Mouse (Mus musculus): ENCODE data around the gene Krt2. TPM values are rescaled to one million over a fixed set of nuclear protein-coding genes. Genes with fewer than 3 reads are reported as not detected.

Krt2 gene
- polyA plus RNA-seq, 1 experiment from 2014 or later: not detected

- Histone ChIP-seq H3K9ac (ENCODE audit: low read length) (no peak within 1 kb of the TSS), H3K9me3 (ENCODE audit: control insufficient read depth, low read length) (no peaks in the 10 kb centered on the region), H3K27ac (ENCODE audit: low read depth, low read length) (no peak within 1 kb of the TSS), H3K4me3 (ENCODE audit: low read depth, low read length) (no peak within 1 kb of the TSS), H3K4me1 (ENCODE audit: control insufficient read depth, insufficient read depth, low read length) (no peaks in the 10 kb centered on the region), H3K27me3 (ENCODE audit: control insufficient read depth, insufficient read depth, low read length) (no peaks in the 10 kb centered on the region), H3K4me2 (ENCODE audit: low read depth) (no peak within 1 kb of the TSS), H3K36me3 (ENCODE audit: control insufficient read depth, insufficient read depth, low read length) (no peaks in the 10 kb centered on the region)
- ATAC-seq (ENCODE audit: insufficient read depth, low FRiP score, low TSS enrichment) (no peak), DNase-seq (ENCODE audit: low spot score) (no peak)
- 81% methylated on average over 6 of the region's 6 CpGs for WGBS
Measured at GRCm38 (mm10) chr15:101802296-101802835, 15.6 kb downstream of the Krt2 start, which contains the start of gene Krt73. Krt73 (minus strand) TSS chr15:101802346.

- 34% methylated on average over 3 of the region's 3 CpGs for WGBS
- H3K4me3 ChIP-seq (ENCODE audit: low read depth, low read length): no peak overlapping the region
- no peak overlapping the region for H3K27ac ChIP-seq (ENCODE audit: low read depth, low read length)
- no peaks in the 10 kb centered on the region for H3K36me3 ChIP-seq (ENCODE audit: control insufficient read depth, insufficient read depth, low read length)
- H3K4me2 ChIP-seq (ENCODE audit: low read depth): no peak overlapping the region
- H3K27me3 ChIP-seq (ENCODE audit: control insufficient read depth, insufficient read depth, low read length): no peaks in the 10 kb centered on the region
- ATAC-seq (ENCODE audit: insufficient read depth, low FRiP score, low TSS enrichment) (no peak), DNase-seq (ENCODE audit: low spot score) (no peak)
- no peaks in the 10 kb centered on the region for H3K4me1 ChIP-seq (ENCODE audit: control insufficient read depth, insufficient read depth, low read length)
- H3K9ac ChIP-seq (ENCODE audit: low read length): no peak overlapping the region
- no peaks in the 10 kb centered on the region for H3K9me3 ChIP-seq (ENCODE audit: control insufficient read depth, low read length)
Measured at GRCm38 (mm10) chr15:101790867-101791266, 27.1 kb downstream of the Krt2 start.

GRCm38 (mm10) chr15:101786360-101786759, 31.6 kb downstream of the Krt2 start, which contains the start of gene Krt72:
Krt72 (minus strand) TSS chr15:101786460.
- DNase-seq (ENCODE audit: low spot score) (no peak), ATAC-seq (ENCODE audit: insufficient read depth, low FRiP score, low TSS enrichment) (no peak)
- Histone ChIP-seq H3K9me3 (ENCODE audit: control insufficient read depth, low read length) (no peaks in the 10 kb centered on the region), H3K4me3 (ENCODE audit: low read depth, low read length) (no peak within 1 kb of the TSS), H3K9ac (ENCODE audit: low read length) (no peak within 1 kb of the TSS), H3K4me2 (ENCODE audit: low read depth) (no peak within 1 kb of the TSS), H3K36me3 (ENCODE audit: control insufficient read depth, insufficient read depth, low read length) (no peaks in the 10 kb centered on the region), H3K27ac (ENCODE audit: low read depth, low read length) (no peak within 1 kb of the TSS), H3K4me1 (ENCODE audit: control insufficient read depth, insufficient read depth, low read length) (no peaks in the 10 kb centered on the region), H3K27me3 (ENCODE audit: control insufficient read depth, insufficient read depth, low read length) (no peaks in the 10 kb centered on the region)
- WGBS: 90% methylated on average over 18 of the region's 18 CpGs

GRCm38 (mm10) chr15:101773420-101773819, 44.5 kb downstream of the Krt2 start:
- Histone ChIP-seq H3K36me3 (ENCODE audit: control insufficient read depth, insufficient read depth, low read length) (no peaks in the 10 kb centered on the region), H3K4me3 (ENCODE audit: low read depth, low read length) (no peak overlapping the region), H3K27me3 (ENCODE audit: control insufficient read depth, insufficient read depth, low read length) (no peaks in the 10 kb centered on the region), H3K9ac (ENCODE audit: low read length) (no peak overlapping the region), H3K4me2 (ENCODE audit: low read depth) (no peak overlapping the region), H3K9me3 (ENCODE audit: control insufficient read depth, low read length) (no peaks in the 10 kb centered on the region), H3K4me1 (ENCODE audit: control insufficient read depth, insufficient read depth, low read length) (no peaks in the 10 kb centered on the region), H3K27ac (ENCODE audit: low read depth, low read length) (no peak overlapping the region)
- ATAC-seq (ENCODE audit: insufficient read depth, low FRiP score, low TSS enrichment) (no peak), DNase-seq (ENCODE audit: low spot score) (no peak)
- 84% methylated on average over 10 of the region's 10 CpGs for WGBS

GRCm38 (mm10) chr15:101772711-101773081, 45.3 kb downstream of the Krt2 start:
- DNase-seq (ENCODE audit: low spot score) (peak; percentile 92), ATAC-seq (ENCODE audit: insufficient read depth, low FRiP score, low TSS enrichment) (peak; percentile 61; the same call in 1 of the 2 replicates)
- no peaks in the 10 kb centered on the region for H3K27me3 ChIP-seq (ENCODE audit: control insufficient read depth, insufficient read depth, low read length)
- H3K4me2 ChIP-seq (ENCODE audit: low read depth): no peak overlapping the region
- H3K36me3 ChIP-seq (ENCODE audit: control insufficient read depth, insufficient read depth, low read length): no peaks in the 10 kb centered on the region
- H3K4me1 ChIP-seq (ENCODE audit: control insufficient read depth, insufficient read depth, low read length): no peaks in the 10 kb centered on the region
- no peak overlapping the region for H3K4me3 ChIP-seq (ENCODE audit: low read depth, low read length)
- no peaks in the 10 kb centered on the region for H3K9me3 ChIP-seq (ENCODE audit: control insufficient read depth, low read length)
- 9% methylated on average over 5 of the region's 5 CpGs for WGBS
- H3K27ac ChIP-seq (ENCODE audit: low read depth, low read length): no peak overlapping the region
- no peak overlapping the region for H3K9ac ChIP-seq (ENCODE audit: low read length)

GRCm38 (mm10) chr15:101772080-101772710, 45.8 kb downstream of the Krt2 start:
- DNase-seq (ENCODE audit: low spot score) (peak; percentile 31), ATAC-seq (ENCODE audit: insufficient read depth, low FRiP score, low TSS enrichment) (no peak)
- no peaks in the 10 kb centered on the region for H3K4me1 ChIP-seq (ENCODE audit: control insufficient read depth, insufficient read depth, low read length)
- 71% methylated on average over 5 of the region's 5 CpGs for WGBS
- no peak overlapping the region for H3K4me3 ChIP-seq (ENCODE audit: low read depth, low read length)
- H3K36me3 ChIP-seq (ENCODE audit: control insufficient read depth, insufficient read depth, low read length): no peaks in the 10 kb centered on the region
- no peak overlapping the region for H3K27ac ChIP-seq (ENCODE audit: low read depth, low read length)
- no peak overlapping the region; the same call in 1 of the 2 replicates for H3K9ac ChIP-seq (ENCODE audit: low read length)
- no peaks in the 10 kb centered on the region for H3K9me3 ChIP-seq (ENCODE audit: control insufficient read depth, low read length)
- H3K27me3 ChIP-seq (ENCODE audit: control insufficient read depth, insufficient read depth, low read length): no peaks in the 10 kb centered on the region
- no peak overlapping the region for H3K4me2 ChIP-seq (ENCODE audit: low read depth)

- no peaks in the 10 kb centered on the region for H3K27me3 ChIP-seq (ENCODE audit: control insufficient read depth, insufficient read depth, low read length)
- H3K9me3 ChIP-seq (ENCODE audit: control insufficient read depth, low read length): no peaks in the 10 kb centered on the region
- H3K36me3 ChIP-seq (ENCODE audit: control insufficient read depth, insufficient read depth, low read length): no peaks in the 10 kb centered on the region
- H3K4me2 ChIP-seq (ENCODE audit: low read depth): no peak overlapping the region
- no peaks in the 10 kb centered on the region for H3K4me1 ChIP-seq (ENCODE audit: control insufficient read depth, insufficient read depth, low read length)
- H3K9ac ChIP-seq (ENCODE audit: low read length): no peak overlapping the region
- DNase-seq (ENCODE audit: low spot score) (no peak), ATAC-seq (ENCODE audit: insufficient read depth, low FRiP score, low TSS enrichment) (no peak)
- no peak overlapping the region for H3K27ac ChIP-seq (ENCODE audit: low read depth, low read length)
- H3K4me3 ChIP-seq (ENCODE audit: low read depth, low read length): no peak overlapping the region
- WGBS: 69% methylated on average over 8 of the region's 8 CpGs
Measured at GRCm38 (mm10) chr15:101770226-101770625, 47.7 kb downstream of the Krt2 start.
